Mouse (Mus musculus): ENCODE measurements around the gene 1700122O11Rik.

Gene 1700122O11Rik

DNA sequence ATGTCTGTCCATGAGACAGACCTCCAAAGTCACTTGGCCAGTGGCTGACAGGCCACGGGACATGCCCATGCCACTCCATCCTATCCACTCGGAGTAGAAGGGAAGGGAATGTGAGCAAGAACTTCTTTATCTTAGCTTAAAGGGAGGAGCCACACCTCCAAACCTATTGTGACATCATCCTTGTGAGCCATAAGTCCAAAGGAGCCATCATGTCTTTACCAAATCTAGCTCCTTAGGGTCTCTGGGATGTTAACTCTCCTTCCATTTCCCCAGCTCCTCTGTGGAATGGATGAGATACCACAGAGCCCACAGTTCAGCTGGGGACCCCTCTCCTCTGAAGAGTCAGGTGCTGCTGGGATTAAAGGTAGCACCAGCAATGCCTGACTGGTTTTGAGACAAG, at the start of gene 1700122O11Rik:
1700122O11Rik (minus strand) TSS at position 101 of the 400 bp plus-strand sequence.
- DNase-seq (ENCODE audit: low read depth), result no peak

DNA sequence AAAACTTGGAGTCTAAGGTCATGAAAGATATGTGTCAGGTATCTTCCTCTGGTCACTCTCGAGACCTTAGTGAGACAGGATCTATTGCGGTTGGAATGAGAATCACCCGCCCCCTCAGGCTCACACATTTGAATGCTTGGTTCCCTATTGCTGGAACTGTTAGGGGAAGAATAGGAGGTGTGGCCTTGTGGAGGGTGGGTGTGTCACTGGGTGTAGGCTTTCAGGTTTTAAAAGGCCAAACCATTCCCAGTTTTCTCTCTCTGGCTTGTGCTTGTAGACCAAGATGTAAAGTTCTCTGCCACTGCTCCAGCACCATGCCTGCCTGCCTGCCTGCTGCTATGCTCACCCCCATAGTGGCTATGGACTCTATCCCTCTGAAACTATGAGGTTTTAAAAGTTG, 42.5 kb upstream of the 1700122O11Rik start:
- DNase-seq (ENCODE audit: low read depth), result no peak

DNA sequence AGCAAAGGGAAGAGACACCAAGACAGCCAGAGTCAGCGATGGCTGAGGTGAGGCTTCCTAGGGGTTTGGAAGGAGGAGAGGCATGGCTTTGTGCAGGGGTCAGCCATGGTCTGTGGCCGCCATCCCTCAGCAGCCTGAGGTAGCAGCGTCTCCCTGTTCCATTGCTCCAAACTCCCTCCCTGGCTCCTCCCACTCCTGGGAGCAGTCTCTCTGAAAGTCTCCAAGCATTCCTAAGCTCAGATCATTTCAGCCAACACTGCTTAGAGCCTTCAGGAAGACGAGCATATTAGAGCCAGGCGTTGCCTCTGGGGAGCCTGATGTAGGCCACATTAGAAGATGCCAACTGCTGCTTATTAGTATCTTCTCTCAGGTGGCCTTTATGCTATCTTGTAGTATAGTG, 29.6 kb upstream of the 1700122O11Rik start:
- DNase-seq (ENCODE audit: low read depth), result no peak

DNA sequence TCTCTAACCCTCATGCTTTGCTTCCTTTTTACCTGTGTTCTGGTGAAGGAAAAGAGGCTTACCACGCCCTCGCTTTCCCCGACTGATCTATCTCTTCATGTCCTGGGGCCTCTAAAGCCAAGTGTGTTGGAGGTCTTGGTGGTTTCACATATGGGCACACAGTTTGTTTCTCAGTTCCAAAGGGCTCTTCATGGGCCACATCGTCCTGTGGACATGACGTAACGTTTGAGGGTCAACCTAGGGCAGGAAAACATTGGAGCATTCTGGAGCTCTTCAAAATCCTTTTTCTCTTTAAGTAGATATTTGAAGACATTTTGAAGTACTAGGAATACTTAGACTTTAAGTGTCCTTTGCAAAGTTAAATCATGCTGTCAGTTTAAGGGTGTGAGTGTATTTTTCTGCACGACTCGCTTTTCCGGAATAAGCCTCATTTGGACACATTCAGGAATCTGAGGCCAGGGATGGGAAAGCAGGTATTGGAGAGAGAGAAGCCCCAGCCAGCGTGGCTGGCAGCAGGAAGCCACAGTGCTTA, 29.1 kb upstream of the 1700122O11Rik start:
- DNase-seq (ENCODE audit: low read depth), result no peak

DNA sequence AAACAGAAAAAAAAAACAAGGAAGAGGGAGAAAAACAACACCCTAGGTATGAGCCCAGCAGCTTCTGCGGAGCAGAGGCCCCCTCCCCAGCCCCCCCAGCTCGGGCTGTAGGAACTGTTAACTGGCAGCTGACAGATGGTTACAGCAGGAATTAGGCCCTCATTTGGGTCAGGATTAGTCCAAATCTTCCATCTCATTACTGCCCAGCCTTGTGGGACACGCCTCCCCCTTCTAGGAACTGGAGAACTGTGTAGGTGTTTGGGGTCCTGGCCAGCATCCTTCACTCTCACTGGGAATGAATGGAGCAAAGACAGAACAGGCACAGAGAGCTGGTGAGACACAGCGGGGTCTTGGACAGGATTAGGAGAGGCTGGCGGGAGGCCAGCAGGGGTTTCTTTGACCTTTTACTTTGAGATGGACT, 27.0 kb upstream of the 1700122O11Rik start:
- no peak for DNase-seq (ENCODE audit: low read depth)

DNA sequence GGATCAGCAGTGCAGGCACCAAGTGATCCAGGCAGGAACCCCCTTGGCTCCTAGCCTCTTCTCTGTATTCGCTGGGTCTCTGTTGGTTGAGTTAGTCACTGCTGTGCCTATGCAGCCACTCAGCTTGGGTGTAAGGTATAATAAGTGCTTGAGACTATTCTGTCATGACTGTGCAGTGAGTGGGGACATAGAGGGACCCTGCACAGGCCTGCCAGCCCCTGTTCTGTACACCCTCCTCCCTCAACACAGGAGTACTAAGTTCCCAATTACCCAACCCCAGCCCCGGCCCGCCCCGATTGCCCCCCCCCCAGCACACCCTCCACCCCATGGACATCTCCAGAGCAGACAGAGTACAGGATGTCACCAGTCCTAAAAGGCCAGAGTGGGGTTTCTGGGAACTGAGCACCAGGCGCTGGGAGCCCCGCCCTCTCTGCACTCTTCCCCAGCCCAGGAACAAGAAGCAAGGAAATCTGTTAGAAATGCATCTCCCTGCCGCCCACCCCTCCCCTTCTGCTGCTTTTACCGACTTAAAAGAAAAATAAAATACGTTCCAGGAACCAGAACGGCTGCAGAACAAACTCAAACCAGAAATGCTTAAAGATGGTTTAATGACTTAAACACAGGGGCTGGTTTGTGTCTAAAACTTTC, 26.2 kb upstream of the 1700122O11Rik start:
- no peak for DNase-seq (ENCODE audit: low read depth)

DNA sequence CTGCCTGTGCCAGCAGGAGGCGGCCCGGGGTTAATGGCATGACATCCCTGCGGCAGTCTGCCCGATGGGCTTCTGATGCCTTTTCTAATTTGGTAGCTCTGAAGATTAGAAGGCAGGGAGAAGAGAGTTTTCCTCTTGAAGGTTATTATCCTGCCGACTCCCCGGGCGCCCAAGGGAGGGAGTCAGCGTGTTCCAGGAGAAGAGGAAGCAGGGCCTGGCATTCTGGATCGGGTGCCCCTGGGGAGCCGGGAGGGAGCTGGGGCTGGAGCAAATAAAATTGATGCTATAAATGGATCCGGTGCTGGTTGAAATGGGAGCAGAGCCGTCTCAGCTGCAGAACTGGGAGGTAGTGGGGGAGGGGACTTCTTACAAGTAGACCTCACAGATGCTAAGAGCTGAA, 19.3 kb upstream of the 1700122O11Rik start:
- DNase-seq (ENCODE audit: low read depth), result no peak

DNA sequence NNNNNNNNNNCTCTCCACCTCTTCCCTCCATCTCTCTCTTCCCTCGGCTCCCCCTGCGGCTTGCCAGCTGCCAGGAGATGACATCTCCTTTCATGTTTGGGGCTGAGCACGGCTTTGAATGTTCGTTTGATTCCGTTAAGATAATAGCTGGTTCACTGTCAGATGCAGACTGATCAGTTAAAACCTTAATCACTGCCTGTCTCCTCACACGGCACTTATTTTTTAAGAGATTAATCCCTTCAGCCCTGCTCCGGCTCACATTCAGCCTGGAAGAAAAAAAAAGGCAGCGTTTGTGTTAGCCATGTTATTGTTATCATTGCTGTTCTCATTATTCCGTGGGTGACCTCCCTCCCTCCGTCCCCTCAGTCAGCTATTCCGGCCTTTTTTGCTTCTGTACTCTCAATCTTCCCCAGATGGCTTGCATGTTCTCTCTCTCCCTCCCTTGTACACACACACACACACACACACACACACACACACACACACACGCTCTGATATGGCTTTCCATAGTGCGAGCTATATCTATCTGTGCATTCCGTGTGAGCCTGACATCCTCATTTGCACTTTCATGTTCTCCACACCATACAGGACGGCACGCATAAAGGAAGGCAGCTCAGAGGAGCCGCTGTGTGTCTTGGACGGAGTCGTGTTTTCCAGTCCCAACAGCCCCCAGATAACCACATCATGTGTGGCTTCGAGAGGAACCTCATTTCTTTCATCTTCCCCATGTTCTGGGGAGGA, 17.2 kb upstream of the 1700122O11Rik start:
- DNase-seq (ENCODE audit: low read depth), result no peak

DNA sequence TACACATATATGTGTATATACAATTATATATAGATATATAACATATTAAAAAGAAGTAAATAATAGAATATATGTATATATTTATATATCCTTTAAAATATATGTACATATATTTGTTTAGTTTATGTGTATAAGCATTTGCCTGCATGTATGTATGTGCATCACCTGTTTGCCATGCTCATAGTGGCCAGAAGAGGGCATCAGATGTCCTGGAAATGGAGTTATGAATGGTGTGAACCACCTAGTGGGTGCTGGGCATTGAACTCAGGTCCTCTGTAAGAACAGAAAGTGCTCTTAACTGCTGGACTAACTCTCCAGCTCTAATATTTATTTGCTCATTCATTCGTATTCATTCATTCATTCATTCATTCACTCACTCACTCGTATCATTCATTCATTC, 15.6 kb upstream of the 1700122O11Rik start:
- no peak for DNase-seq (ENCODE audit: low read depth)

DNA sequence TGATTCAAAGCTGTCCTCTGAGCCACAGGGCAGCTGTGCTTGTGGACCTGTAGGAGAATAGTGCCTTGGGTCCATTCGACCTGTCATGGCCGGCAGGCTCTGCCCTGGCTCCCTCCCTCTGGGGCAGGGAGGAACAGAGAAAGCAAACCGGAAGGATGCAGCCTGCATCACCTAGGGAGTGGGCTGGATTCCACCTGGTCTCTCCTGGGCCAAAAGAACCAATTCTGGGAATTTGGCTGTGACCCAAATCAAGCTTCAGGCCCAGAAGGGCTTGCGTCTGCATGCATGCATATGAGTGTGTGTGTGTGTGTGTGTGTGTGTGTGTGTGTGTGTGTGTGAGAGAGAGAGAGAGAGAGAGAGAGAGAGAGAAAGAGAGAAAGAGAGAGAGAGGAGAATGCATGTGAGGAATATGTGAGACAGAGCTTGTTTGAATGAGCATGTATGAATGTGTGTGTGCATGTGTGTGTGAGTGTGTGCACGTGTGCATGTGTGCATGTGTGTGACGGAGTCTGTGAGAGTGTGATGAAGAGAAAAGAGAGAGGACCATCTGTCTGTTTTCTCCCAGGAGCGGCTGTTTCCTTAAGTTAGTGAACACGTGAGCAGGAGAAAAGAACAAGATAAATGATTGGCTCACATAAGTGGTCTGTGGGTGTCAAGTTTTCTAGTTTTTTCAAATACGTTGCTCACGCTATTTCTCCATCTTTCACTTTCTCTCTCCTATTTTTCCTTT, 14.4 kb upstream of the 1700122O11Rik start:
- DNase-seq (ENCODE audit: low read depth), result no peak

DNA sequence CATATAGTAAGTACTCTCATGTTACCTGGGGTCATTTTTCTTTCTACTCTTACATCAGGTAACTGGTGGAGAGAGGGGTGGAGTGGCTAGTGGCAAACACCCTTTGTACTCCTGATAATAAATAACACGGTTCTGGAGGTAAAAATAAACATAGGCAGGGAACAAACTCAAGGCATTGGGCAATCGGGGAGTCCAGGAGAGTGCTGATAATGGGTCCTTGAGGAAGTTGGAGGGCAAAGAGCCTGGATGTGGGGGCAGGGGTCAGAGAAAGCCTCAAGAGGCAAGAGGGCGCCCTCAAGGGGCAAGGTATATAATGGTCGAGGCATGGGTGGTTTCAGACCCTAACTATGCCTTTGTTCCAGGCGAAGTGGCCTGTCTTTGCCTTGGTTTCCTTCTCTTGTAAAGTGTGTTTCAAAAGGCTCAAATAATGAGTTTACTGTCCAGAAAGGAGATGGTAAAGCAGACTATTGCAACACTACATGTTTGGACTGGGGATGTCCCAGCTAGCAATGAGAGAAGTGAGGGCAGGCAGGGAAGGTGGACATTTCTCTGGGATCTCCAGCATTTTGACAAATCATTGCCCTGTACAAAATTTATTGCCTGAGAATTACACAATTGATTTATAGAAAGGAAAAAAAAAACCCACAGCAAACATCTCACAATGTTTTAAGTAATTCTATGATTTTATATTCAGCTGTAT, 13.7 kb upstream of the 1700122O11Rik start:
- DNase-seq (ENCODE audit: low read depth), result no peak

DNA sequence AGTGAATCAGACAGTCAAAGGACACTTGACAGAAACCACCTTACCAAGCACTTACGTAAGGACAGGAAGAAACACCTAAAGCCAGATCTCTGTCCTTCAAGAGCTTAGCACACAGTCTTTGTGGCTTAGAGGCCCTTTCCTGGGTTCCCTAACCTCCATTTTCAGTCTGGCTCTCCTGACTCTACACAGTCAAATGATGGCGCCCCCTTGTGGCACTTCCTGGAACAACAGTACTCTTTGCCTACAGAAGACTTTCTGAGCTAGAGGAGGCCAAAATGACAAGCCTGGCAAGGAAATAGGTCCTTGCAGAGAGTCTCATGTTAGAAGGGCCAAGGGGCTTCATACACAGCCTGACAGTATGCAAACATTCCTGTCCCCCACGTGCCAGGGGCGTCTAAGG, 7.5 kb upstream of the 1700122O11Rik start:
- DNase-seq (ENCODE audit: low read depth), result peak; percentile 80

DNA sequence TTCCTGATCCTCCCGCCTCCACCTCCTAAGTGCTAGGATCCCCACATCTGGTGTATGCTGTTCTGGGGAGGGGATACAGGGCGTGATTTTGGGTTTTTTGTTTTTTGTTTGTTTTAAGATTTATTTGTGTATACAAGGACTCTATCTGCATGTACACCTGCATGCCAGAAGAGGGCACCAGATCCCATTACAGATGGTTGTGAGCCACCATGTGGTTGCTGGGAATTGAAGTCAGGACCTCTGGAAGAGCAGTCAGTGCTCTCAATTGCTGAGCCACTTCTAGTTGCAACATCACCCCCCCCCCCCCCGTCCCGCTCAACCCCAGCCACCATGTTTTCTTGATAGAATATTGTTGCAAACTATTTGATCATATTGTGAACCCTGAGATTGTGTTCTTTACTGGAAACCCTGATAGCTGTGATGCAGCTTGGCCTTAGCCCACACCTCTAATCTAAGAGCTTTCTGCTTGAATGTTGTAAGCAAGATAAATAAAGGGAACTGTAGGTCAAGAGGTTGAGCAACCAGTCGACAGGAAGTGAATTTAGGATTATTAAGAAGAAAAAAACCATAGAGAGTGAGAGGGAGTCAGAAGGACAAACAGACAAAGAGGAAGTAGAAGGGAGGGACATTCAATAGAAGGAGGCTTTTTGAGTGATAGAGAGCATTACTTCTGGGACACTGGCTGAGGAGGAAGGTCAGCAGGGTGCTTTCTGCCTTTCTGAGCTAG, 5.2 kb upstream of the 1700122O11Rik start:
- no peak for DNase-seq (ENCODE audit: low read depth)

DNA sequence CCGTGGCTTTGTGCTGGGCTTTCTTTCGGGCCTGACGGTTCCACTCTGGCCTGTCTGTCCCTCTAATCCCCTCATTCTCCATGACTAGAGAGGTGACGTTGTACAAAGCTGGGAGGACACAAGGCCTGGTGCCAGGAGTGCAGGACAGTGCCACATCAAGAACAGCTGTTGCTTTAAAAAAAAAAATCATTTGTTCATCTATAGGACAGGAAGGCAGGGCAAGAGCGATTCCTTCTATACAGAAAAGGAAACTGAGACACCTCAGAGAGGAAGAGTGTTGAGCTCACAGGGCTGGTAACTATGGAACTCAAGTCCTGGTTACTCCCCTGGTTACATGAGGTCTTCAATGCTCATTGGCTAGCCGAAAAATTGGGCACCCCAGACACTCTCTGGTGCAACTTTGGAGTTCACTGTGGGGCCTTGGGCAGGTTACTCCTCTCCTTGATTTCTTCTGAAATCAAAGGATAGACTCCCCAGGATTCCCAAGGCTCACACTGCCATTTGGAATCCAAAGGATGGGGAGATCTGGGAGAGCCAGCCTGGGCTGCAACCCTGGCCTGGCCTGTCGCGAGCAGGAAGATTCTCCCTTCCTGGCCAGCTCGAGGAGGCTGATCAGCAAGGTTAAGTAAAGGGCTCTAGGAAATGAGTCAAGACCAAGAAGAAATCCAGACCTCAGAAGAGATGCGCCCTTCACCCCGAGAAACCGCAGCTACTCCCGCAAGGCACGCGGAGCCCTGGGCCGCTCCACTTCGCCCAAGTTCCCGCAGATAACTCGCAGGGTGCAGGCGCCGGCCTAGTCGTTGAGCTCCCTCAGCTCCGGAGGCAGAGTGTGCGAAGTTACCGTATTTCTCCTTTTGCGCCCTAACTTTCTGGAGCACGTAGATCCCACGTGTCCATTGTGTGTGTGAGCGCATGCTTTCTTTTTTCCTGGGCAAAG, 3.5 kb upstream of the 1700122O11Rik start:
- DNase-seq (ENCODE audit: low read depth), result no peak

DNA sequence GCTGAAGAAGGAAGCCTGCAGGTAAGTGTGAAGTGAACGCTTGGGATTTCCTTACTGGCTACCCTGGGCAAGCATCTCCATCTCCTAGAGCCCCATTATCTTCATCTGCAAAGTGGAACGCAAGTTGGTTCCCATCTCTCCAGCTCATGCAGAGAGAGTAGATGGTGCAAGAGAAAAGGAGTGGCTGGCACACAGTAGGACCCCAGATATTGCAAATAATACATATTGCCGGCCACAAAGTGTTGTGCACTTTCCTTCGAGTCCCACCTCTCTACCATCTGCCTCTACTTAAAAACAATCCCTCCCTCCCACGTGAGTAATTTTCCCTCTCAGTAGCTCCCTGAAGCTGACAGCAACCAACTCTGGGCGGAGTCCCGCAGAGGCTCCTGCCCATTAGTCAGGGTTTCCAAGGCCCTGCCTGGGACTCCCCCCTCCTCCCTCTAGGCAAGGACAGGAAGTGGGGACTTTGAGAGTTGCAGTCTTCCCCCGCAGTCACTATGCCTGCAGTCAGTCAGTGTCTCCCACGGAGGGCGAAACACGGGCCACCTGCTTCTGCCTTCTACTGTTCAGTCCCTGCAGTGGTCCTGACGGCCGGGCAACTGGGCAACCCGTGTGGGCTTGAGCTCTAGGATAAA, 1.3 kb upstream of the 1700122O11Rik start:
- peak; percentile 74 for DNase-seq (ENCODE audit: low read depth)

DNA sequence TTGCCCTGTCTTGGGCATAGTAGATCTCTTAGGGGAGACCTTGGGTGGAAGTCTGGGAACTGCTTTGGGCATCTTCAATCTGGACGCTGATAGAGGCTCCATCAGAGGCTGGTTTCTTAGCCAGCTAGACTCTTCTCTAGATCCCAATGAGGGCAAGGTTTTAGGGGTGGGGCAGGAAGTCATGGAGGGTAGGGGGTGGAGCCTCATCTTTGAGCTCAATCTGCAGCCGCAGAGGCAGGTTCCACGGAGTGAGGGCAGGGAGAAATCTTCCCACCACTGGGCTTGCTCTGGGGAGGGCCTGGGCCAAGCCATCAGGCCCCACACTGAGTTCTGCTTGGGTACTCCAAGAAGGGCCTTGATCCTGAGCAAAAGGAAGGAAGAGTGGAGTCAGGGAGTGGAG, 1.2 kb downstream of the 1700122O11Rik start:
- no peak for DNase-seq (ENCODE audit: low read depth)

DNA sequence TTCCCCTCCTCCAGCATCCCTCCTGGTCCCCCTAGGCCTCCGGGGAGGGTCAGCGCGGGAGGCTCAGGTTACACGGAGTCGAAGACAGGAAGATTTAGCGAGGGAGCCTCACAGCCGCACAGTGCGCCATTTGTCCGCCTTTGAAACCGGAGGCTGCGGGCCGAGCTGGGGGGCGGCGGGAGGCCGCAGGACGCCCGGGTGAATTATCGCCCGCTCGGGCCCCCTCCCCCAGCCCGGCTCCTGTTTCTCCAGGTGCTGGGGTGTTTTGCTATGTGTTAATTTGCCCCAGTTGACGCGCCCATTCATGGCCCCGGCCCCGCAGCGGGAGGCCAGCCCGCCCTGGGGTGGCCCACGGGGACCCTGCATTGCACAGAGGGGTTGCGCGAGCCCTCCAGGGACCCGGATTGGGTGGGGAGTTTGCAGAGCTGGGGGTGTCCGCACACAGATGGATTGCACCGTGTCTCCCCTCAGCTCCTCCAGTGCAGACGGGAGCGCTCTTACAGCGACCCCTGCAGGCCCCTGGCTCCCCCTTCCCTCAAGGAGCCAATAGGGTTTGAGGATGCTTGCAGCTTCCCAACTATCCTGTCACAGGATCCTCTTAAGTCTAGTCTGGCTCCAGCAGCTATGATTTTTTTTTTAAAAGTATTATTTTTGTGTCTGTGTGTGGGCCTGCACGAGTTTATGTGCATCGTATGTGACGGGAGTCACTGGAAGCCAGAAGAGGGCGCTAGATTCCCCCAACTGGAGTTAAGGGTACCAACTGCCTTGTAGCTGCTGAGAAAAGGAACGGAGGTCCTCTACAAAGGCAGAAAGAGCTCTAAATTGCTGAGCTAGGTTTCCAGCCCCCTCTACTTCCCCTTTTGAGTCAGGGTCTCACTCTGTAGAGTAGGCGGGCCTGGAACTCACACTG, 6.3 kb downstream of the 1700122O11Rik start:
- no peak for DNase-seq (ENCODE audit: low read depth)

DNA sequence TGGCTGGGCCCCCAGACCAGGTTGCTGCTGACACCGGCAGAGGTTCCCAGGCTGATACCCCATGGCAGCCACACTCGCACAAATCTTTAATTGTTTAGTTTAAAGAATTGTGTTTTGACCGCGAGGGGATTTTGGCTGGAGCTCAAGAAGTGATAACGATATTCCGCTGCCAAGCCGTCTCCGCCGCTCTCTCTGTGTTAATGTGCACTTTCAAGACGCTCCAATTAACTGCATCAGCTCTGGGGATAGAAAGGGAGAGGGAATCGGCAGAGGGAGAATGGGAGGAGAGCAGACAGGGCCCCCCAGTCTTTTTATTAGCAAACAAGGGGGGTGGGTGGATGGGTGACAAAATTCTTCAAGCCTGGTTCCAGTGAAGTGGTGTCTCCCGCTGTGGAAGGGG, 8.9 kb downstream of the 1700122O11Rik start:
- no peak for DNase-seq (ENCODE audit: low read depth)

DNA sequence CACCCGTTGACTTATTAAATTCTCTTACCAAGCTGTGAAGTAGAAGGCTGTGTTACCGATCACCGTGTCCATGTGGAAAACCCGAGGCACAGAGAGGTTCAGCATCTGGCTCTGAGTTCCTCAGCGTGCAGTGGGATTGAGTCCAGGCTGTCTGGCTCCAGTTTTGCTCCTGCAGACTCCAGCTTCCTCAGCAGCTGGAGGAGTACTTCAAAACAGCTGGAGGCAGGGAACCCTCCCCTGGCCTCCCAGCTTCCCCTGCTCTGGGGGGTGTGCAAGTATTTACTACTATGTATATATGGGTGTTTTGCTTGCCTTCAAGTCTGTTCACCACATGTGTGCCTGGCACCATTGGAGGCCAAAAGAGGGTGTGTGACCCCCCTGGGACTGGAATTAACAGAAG, 9.8 kb downstream of the 1700122O11Rik start:
- DNase-seq (ENCODE audit: low read depth), result no peak
